Mouse (Mus musculus) stomach, embryonic 16.5 days (tissue): ENCODE data around the gene N4bp2l1. TPM values are rescaled to one million over a fixed set of nuclear protein-coding genes. Genes with fewer than 3 reads are reported as not detected.

Source experiments
- ATAC-seq: fragments of 200-750 bp; cut with Nextera tagmentation; 2 replicates; pipeline ENCODE4 v1.8.0; 2017; ENCODE audit warnings: moderate number of reproducible peaks, moderate TSS enrichment; ENCODE audit not compliant: insufficient read depth, low FRiP score
- H3K27ac ChIP-seq: fragments of 300-500 bp; sonication (generic); 2 replicates; pipeline ENCODE4 v1.5.1; 2014; ENCODE audit warnings: low read length
- H3K27me3 ChIP-seq: fragments of 300-500 bp; sonication (generic); 2 replicates; pipeline ENCODE4 v1.6.1; 2014; ENCODE audit warnings: low read length, control low read depth, mixed read lengths; ENCODE audit not compliant: control insufficient read depth, insufficient read depth
- H3K36me3 ChIP-seq: fragments of 300-500 bp; sonication (generic); 2 replicates; pipeline ENCODE4 v1.6.1; 2014; ENCODE audit warnings: low read length; ENCODE audit not compliant: control insufficient read depth, insufficient read depth
- H3K4me1 ChIP-seq: fragments of 300-500 bp; sonication (generic); 2 replicates; pipeline ENCODE4 v1.6.1; 2014; ENCODE audit warnings: low read length, control low read depth, mixed read lengths; ENCODE audit not compliant: control insufficient read depth, insufficient read depth
- H3K4me2 ChIP-seq: fragments of 300-500 bp; sonication (generic); 2 replicates; pipeline ENCODE4 v1.6.1; 2014; ENCODE audit warnings: low read depth, low read length, mixed read lengths
- H3K4me3 ChIP-seq: fragments of 300-500 bp; sonication (generic); replicated peaks from 2 replicates; pipeline ENCODE4 v1.5.1; 2014; ENCODE audit warnings: mild to moderate bottlenecking, low read length
- H3K9ac ChIP-seq: fragments of 300-500 bp; sonication (generic); 2 replicates; pipeline ENCODE4 v1.6.1; 2014; ENCODE audit warnings: low read length
- H3K9me3 ChIP-seq: fragments of 300-500 bp; sonication (generic); replicated peaks from 2 replicates; pipeline ENCODE4 v1.6.1; 2016; ENCODE audit warnings: low read length, control low read depth; ENCODE audit not compliant: control insufficient read depth
- WGBS: fragments of 180-500 bp; shearing (Covaris S2); extraction: QIAGEN DNeasy Blood & Tissue Kit; methylation state at CpG from one replicate; pipeline ENCODE4 v1.1.7; 2014; 5-methylcytosine and 5-hydroxymethylcytosine counted together
- polyA plus RNA-seq: library from polyadenylated mRNA; unstranded; fragments of >200 nt; fragmentation: Nextera tagmentation; extraction: Ambion mirVana; gene quantifications from 2 replicates; pipeline ENCODE4 v1.2.1, GENCODE M21; 2015

The N4bp2l1 gene
- polyA plus RNA-seq, 1 experiment from 2014 or later: 8.3 TPM

GRCm38 (mm10) chr5:150578613-150579171, 18.3 kb downstream of the N4bp2l1 start:
- no peaks in the 10 kb centered on the region for H3K9me3 ChIP-seq
- no peak overlapping the region for H3K4me2 ChIP-seq
- no peak overlapping the region for H3K27ac ChIP-seq
- WGBS: 41% methylated on average over 6 of the region's 6 CpGs
- H3K4me3 ChIP-seq: no peak overlapping the region
- peak; percentile 46; the same call in 1 of the 2 replicates for ATAC-seq
- H3K9ac ChIP-seq: no peak overlapping the region
- peaks cover 11% of the 10 kb centered on the region; the same call in 1 of the 2 replicates for H3K4me1 ChIP-seq
- H3K27me3 ChIP-seq: no peaks in the 10 kb centered on the region
- H3K36me3 ChIP-seq: 0 out of 2 replicates have a peak, but pooled peaks cover 3% of the 10 kb centered on the region

DNA sequence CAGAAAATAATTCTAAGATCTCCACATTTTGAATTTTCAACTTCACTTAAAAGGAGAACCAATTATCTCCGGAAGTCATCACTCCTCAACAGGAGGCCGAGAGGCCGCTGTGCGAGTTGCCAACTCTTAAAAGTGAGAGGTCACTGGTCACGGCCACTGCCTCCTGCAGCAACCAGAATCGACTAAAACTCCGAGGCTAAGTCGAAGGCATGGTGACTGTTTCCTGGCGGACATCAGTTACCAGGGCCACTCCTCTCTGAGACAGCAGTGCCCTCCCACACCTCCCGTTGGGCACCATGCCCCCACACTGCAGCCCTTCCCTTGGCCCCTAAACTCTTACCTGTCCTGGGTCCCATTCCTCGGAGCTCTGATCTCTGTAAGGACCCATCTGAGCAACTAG, 20.2 kb downstream of the N4bp2l1 start:
- H3K9ac ChIP-seq: no peak overlapping the region
- peaks cover 11% of the 10 kb centered on the region; the same call in 1 of the 2 replicates for H3K4me1 ChIP-seq
- no peaks in the 10 kb centered on the region for H3K27me3 ChIP-seq
- H3K4me2 ChIP-seq: no peak overlapping the region
- 0 out of 2 replicates have a peak, but pooled peaks cover 12% of the 10 kb centered on the region for H3K36me3 ChIP-seq
- H3K4me3 ChIP-seq: no peak overlapping the region
- no peaks in the 10 kb centered on the region for H3K9me3 ChIP-seq
- 84% methylated on average over 11 of the region's 11 CpGs for WGBS
- no peak for ATAC-seq
- no peak overlapping the region for H3K27ac ChIP-seq

GRCm38 (mm10) chr5:150574885-150575284, 22.1 kb downstream of the N4bp2l1 start:
- 0 out of 2 replicates have a peak, but pooled peaks cover 12% of the 10 kb centered on the region for H3K36me3 ChIP-seq
- peaks cover 11% of the 10 kb centered on the region; the same call in 1 of the 2 replicates for H3K4me1 ChIP-seq
- no peak overlapping the region for H3K4me2 ChIP-seq
- H3K9me3 ChIP-seq: no peaks in the 10 kb centered on the region
- ATAC-seq: 0 out of 2 replicates have a peak, but pooled peaks have one; percentile 14
- 55% methylated on average over 5 of the region's 5 CpGs for WGBS
- no peak overlapping the region for H3K9ac ChIP-seq
- H3K4me3 ChIP-seq: no peak overlapping the region
- H3K27me3 ChIP-seq: no peaks in the 10 kb centered on the region
- H3K27ac ChIP-seq: peak overlapping the region; percentile 38

DNA sequence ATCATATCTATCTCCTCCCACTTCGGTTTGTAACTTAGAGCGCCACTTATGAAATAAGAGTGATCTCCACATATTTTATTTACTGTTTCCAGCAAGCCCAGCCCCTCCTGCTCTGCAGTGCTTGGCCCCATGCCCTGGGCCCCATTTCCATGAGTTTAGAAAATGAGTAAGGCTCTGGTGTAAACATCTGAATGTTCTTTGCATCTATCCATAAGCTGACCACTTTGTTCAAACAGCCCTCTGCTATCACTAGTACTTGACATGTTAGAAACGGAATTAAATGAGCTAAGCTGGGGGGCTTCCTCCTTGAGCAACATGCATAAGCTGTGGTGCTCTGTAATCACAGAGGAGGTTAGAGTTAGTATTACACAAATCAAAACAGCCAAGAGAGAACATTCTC, 22.6 kb downstream of the N4bp2l1 start:
- Histone ChIP-seq H3K27ac (peak overlapping the region; percentile 38), H3K9ac (no peak overlapping the region), H3K4me3 (no peak overlapping the region), H3K4me1 (peaks cover 11% of the 10 kb centered on the region; the same call in 1 of the 2 replicates), H3K27me3 (no peaks in the 10 kb centered on the region), H3K4me2 (no peak overlapping the region), H3K9me3 (no peaks in the 10 kb centered on the region), H3K36me3 (0 out of 2 replicates have a peak, but pooled peaks cover 12% of the 10 kb centered on the region)
- 52% methylated on average over 3 of the region's 3 CpGs for WGBS
- peak; percentile 65; the same call in 1 of the 2 replicates for ATAC-seq

GRCm38 (mm10) chr5:150570496-150571219, 26.3 kb downstream of the N4bp2l1 start:
- no peak overlapping the region for H3K9ac ChIP-seq
- no peak overlapping the region for H3K4me2 ChIP-seq
- H3K27ac ChIP-seq: no peak overlapping the region
- H3K36me3 ChIP-seq: 0 out of 2 replicates have a peak, but pooled peaks cover 12% of the 10 kb centered on the region
- H3K4me1 ChIP-seq: no peaks in the 10 kb centered on the region
- no peaks in the 10 kb centered on the region for H3K27me3 ChIP-seq
- no peak overlapping the region for H3K4me3 ChIP-seq
- 82% methylated on average over 11 of the region's 11 CpGs for WGBS
- H3K9me3 ChIP-seq: no peaks in the 10 kb centered on the region
- no peak for ATAC-seq

GRCm38 (mm10) chr5:150566971-150567370, 30.0 kb downstream of the N4bp2l1 start:
- Histone ChIP-seq H3K9ac (no peak overlapping the region), H3K4me2 (no peak overlapping the region), H3K27me3 (no peaks in the 10 kb centered on the region), H3K9me3 (no peaks in the 10 kb centered on the region), H3K4me3 (no peak overlapping the region), H3K4me1 (no peaks in the 10 kb centered on the region), H3K27ac (no peak overlapping the region), H3K36me3 (no peaks in the 10 kb centered on the region)
- WGBS: 86% methylated on average over 5 of the region's 5 CpGs
- no peak for ATAC-seq

GRCm38 (mm10) chr5:150566226-150566625, 30.8 kb downstream of the N4bp2l1 start:
- Histone ChIP-seq H3K9ac (no peak overlapping the region), H3K27me3 (no peaks in the 10 kb centered on the region), H3K9me3 (no peaks in the 10 kb centered on the region), H3K4me1 (no peaks in the 10 kb centered on the region), H3K36me3 (no peaks in the 10 kb centered on the region), H3K4me2 (no peak overlapping the region), H3K27ac (no peak overlapping the region), H3K4me3 (no peak overlapping the region)
- no peak for ATAC-seq
- 50% methylated on average over 3 of the region's 3 CpGs for WGBS

DNA sequence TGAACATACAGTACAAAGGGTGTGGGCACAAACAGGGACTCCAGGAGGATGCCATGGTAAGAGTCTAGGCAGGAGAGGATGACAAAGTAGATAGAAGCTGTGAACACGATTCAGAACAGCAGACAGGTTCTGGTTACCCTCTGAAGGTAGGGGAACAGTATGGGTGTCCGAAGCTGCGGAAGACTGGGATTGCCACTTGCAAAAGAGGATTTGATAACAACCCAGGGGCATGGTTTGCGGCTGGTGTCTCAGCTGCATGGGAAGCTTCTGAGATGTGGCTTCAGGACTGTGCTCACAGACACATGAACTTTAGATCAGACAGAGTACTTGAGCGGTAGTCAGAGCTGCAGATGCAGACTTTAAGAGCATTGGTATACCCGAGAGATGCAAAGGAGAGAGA, 32.6 kb downstream of the N4bp2l1 start:
- H3K27me3 ChIP-seq: no peaks in the 10 kb centered on the region
- no peak for ATAC-seq
- no peak overlapping the region for H3K9ac ChIP-seq
- no peaks in the 10 kb centered on the region for H3K9me3 ChIP-seq
- no peaks in the 10 kb centered on the region; the same call in 1 of the 2 replicates for H3K36me3 ChIP-seq
- H3K4me1 ChIP-seq: no peaks in the 10 kb centered on the region
- 94% methylated on average over 6 of the region's 6 CpGs for WGBS
- H3K4me2 ChIP-seq: no peak overlapping the region
- no peak overlapping the region for H3K4me3 ChIP-seq
- no peak overlapping the region for H3K27ac ChIP-seq

DNA sequence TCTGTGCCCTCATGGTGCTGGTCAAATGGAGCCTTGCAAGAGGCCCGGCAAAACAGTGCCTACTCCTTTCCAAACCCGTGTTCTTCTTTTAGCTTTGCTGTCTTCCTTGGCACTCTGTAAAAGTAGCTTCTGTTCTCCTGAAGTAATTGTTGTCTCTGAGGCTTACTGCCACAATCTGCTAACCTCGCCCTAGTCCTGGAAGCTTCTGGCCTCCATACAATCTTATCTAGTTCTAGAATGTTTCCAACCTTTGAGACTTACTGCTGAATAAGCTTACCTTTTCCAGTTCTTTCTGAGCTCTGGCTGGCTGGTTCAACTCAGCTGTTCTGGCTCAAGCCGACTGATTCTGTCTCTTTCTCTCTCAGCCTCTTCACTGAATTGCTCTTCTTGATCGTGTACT, 35.2 kb downstream of the N4bp2l1 start:
- H3K4me2 ChIP-seq: no peak overlapping the region
- H3K4me1 ChIP-seq: no peaks in the 10 kb centered on the region
- no peak for ATAC-seq
- H3K27ac ChIP-seq: no peak overlapping the region; the same call in 1 of the 2 replicates
- no peaks in the 10 kb centered on the region for H3K27me3 ChIP-seq
- no peaks in the 10 kb centered on the region; the same call in 1 of the 2 replicates for H3K36me3 ChIP-seq
- 81% methylated on average over 5 of the region's 5 CpGs for WGBS
- H3K9me3 ChIP-seq: no peaks in the 10 kb centered on the region
- H3K9ac ChIP-seq: no peak overlapping the region
- no peak overlapping the region for H3K4me3 ChIP-seq
